Mouse (Mus musculus): ENCODE measurements around the gene Best1.

- no peak for TF ChIP-seq CTCF (IDR thresholded peaks at IDR 0.05; ENCODE audit: borderline replicate concordance, insufficient read depth, low read length)
- no peak for TF ChIP-seq POLR2A (IDR thresholded peaks at IDR 0.05; ENCODE audit: low read depth, low read length)
These were observed 48.5 kb downstream of the Best1 start for GRCm38 (mm10) chr19:9952912-9953311.
